ENCODE assay signal across 8 mouse cellular contexts in genomic region chr13:55535191-55535590, GRCm38 (mm10). TPM values are rescaled to one million over a fixed set of nuclear protein-coding genes. Genes with fewer than 3 reads are reported as not detected.
DNase-seq lines count a peak whose midpoint lies in the region; ATAC-seq and TF ChIP-seq lines count a peak whose summit lies in the region.

No protein-coding gene starts in this region.

- no peak for TF ChIP-seq EP300 in heart, adult 2 months (IDR thresholded peaks at IDR 0.05; ENCODE audit: insufficient read depth, low read depth, low read length)
- no peak for TF ChIP-seq EP300 in CH12.LX (IDR thresholded peaks at IDR 0.05; ENCODE audit: low read length)

- H3K79me2 ChIP-seq in heart, adult 2 months (replicated peaks; ENCODE audit: control insufficient read depth, insufficient read depth, low read length) = no peaks in the 10 kb centered on the region; the same call in 1 of the 2 replicates
- H3K79me2 ChIP-seq in CH12.LX (replicated peaks; ENCODE audit: control insufficient read depth, extremely low read depth, insufficient read depth, poor library complexity, severe bottlenecking) = peaks cover 14% of the 10 kb centered on the region

- in situ Hi-C loops in CH12.LX (cut with MboI; ENCODE audit: low pct_ligation_motif_present, low pct_unique_long_range_greater_than_20kb, low sequenced_read_pairs) = no loop called here

- no peak for ATAC-seq in forebrain, embryonic 15.5 days (replicated peaks)
- no peak for ATAC-seq in liver, embryonic 16.5 days (ENCODE audit: low read depth)

- H3K27me3 ChIP-seq in heart, adult 2 months (ENCODE audit: control insufficient read depth, insufficient read depth, low read length) = no peaks in the 10 kb centered on the region
- H3K27me3 ChIP-seq in CH12.LX (replicated peaks) = no peaks in the 10 kb centered on the region
- no peaks in the 10 kb centered on the region for H3K27me3 ChIP-seq in forebrain, embryonic 15.5 days
- no peaks in the 10 kb centered on the region for H3K27me3 ChIP-seq in liver, embryonic 16.5 days (ENCODE audit: control insufficient read depth, insufficient read depth, low read depth, low read length)
- no peaks in the 10 kb centered on the region for H3K27me3 ChIP-seq in thymus, adult 2 months (ENCODE audit: control insufficient read depth, insufficient read depth, low read length)

- no peak for TF ChIP-seq POLR2A in heart, adult 2 months (IDR thresholded peaks at IDR 0.05; ENCODE audit: insufficient read depth, low read depth, low read length)
- TF ChIP-seq POLR2A in CH12.LX (IDR thresholded peaks at IDR 0.05; ENCODE audit: low read depth, low read length) = no peak
- TF ChIP-seq POLR2A in thymus, adult 2 months (IDR thresholded peaks at IDR 0.05; ENCODE audit: control insufficient read depth, extremely low read depth, insufficient read depth, low read length, poor library complexity) = no peak

- dilution Hi-C loops in CH12.LX (cut with MboI; ENCODE audit: extremely low pct_ligation_motif_present, extremely low pct_unique_long_range_greater_than_20kb, low sequenced_read_pairs) = no loop called here

- H3K9ac ChIP-seq in heart, adult 2 months (ENCODE audit: low read depth, low read length) = no peak overlapping the region
- H3K9ac ChIP-seq in CH12.LX (ENCODE audit: insufficient read depth, low read depth) = peak overlapping the region; percentile 69; the same call in 1 of the 2 replicates
- H3K9ac ChIP-seq in forebrain, embryonic 15.5 days (replicated peaks) = peak overlapping the region; percentile 91; the same call in 1 of the 2 replicates
- H3K9ac ChIP-seq in liver, embryonic 16.5 days (ENCODE audit: low read depth, low read length) = peak overlapping the region; percentile 76; the same call in 1 of the 2 replicates

- 92% methylated on average over 15 of the region's 15 CpGs for WGBS in heart, adult 2 months
- WGBS in forebrain, embryonic 15.5 days = 93% methylated on average over 15 of the region's 15 CpGs
- WGBS in liver, embryonic 16.5 days (ENCODE audit: insufficient replicate concordance) = 82% methylated on average over 15 of the region's 15 CpGs
- WGBS in thymus, adult 2 months = 91% methylated on average over 15 of the region's 15 CpGs

- no peak for TF ChIP-seq RAD21 in CH12.LX (IDR thresholded peaks at IDR 0.05; ENCODE audit: low read depth, low read length)

- DNase-seq in heart, adult 2 months = no peak
- DNase-seq in heart, adult 18-20 months = no peak
- no peak for DNase-seq in CH12.LX (ENCODE audit: extremely low read depth)
- DNase-seq in spleen, postnatal 10 days (ENCODE audit: low spot score in 2 of 2) = no peak
- no peak for DNase-seq in thymus, adult 2 months
- DNase-seq in layer of hippocampus, postnatal 10 days (ENCODE audit: low spot score in 2 of 2) = no peak

- intact Hi-C loops in heart, adult 2 months (cut with DNase I) = loop anchor here (5.0 kb wide), 1 partner anchor 1068 kb away; the partner anchor contains the start of gene Thoc3

- no peak for TF ChIP-seq CTCF in heart, adult 2 months (IDR thresholded peaks at IDR 0.05)
- no peak for TF ChIP-seq CTCF in CH12.LX (conservative IDR thresholded peaks at IDR 0.05 in 1 of 2, IDR thresholded peaks at IDR 0.05 in 1 of 2; ENCODE audit: low read depth in 2 of 2, low read length in 2 of 2)
- no peak for TF ChIP-seq CTCF in thymus, adult 2 months (IDR thresholded peaks at IDR 0.05; ENCODE audit: borderline replicate concordance, control insufficient read depth, extremely low read depth, insufficient read depth, low read length, poor library complexity)

- H3K4me3 ChIP-seq in heart, adult 2 months = peak overlapping the region; percentile 78; the same call in 1 of the 2 replicates
- H3K4me3 ChIP-seq in CH12.LX (replicated peaks in 1 of 3; ENCODE audit: low read depth in 2 of 3, low read length in 2 of 3, poor library complexity in 1 of 3) = peak overlapping the region; percentile 79 to 95 (median 89)
- H3K4me3 ChIP-seq in forebrain, embryonic 15.5 days = peak overlapping the region; percentile 99
- peak overlapping the region; percentile 81; the same call in 1 of the 2 replicates for H3K4me3 ChIP-seq in liver, embryonic 16.5 days (ENCODE audit: low read depth, low read length)
- H3K4me3 ChIP-seq in thymus, adult 2 months (ENCODE audit: control insufficient read depth, insufficient read depth, low read length) = no peak overlapping the region

- H3K9me3 ChIP-seq in CH12.LX (replicated peaks; ENCODE audit: low read length) = no peaks in the 10 kb centered on the region
- no peaks in the 10 kb centered on the region for H3K9me3 ChIP-seq in forebrain, embryonic 15.5 days
- no peaks in the 10 kb centered on the region for H3K9me3 ChIP-seq in liver, embryonic 16.5 days (replicated peaks; ENCODE audit: control insufficient read depth, low read length)

- no peaks in the 10 kb centered on the region for H3K36me3 ChIP-seq in heart, adult 2 months (ENCODE audit: control insufficient read depth, insufficient read depth, low read length)
- H3K36me3 ChIP-seq in CH12.LX (replicated peaks in 1 of 2; ENCODE audit: control insufficient read depth in 1 of 2, insufficient read depth in 1 of 2, low read length in 1 of 2) = peaks cover 66 to 79% of the 10 kb centered on the region in 2 experiments
- peaks cover 73% of the 10 kb centered on the region for H3K36me3 ChIP-seq in forebrain, embryonic 15.5 days
- peaks cover 14% of the 10 kb centered on the region for H3K36me3 ChIP-seq in liver, embryonic 16.5 days (ENCODE audit: control insufficient read depth, insufficient read depth)
- H3K36me3 ChIP-seq in thymus, adult 2 months (ENCODE audit: control insufficient read depth, insufficient read depth, low read length) = peaks cover 25% of the 10 kb centered on the region

- H3K4me2 ChIP-seq in CH12.LX (ENCODE audit: insufficient read depth, low read depth, poor library complexity, severe bottlenecking) = peak overlapping the region; percentile 86
- H3K4me2 ChIP-seq in forebrain, embryonic 15.5 days (replicated peaks) = peak overlapping the region; percentile 94
- H3K4me2 ChIP-seq in liver, embryonic 16.5 days (ENCODE audit: low read depth, low read length) = peak overlapping the region; percentile 69

- H3K4me1 ChIP-seq in heart, adult 2 months (ENCODE audit: control insufficient read depth, insufficient read depth, low read length) = peaks cover 3% of the 10 kb centered on the region
- peaks cover 17 to 43% of the 10 kb centered on the region in 2 experiments for H3K4me1 ChIP-seq in CH12.LX (ENCODE audit: control insufficient read depth in 1 of 2, insufficient read depth in 2 of 2)
- peaks cover 22% of the 10 kb centered on the region for H3K4me1 ChIP-seq in forebrain, embryonic 15.5 days
- H3K4me1 ChIP-seq in liver, embryonic 16.5 days (ENCODE audit: control insufficient read depth, low read depth, low read length) = peaks cover 23% of the 10 kb centered on the region
- peaks cover 10% of the 10 kb centered on the region for H3K4me1 ChIP-seq in thymus, adult 2 months (replicated peaks; ENCODE audit: control insufficient read depth, insufficient read depth, low read length)

- H3K27ac ChIP-seq in heart, adult 2 months = no peak overlapping the region
- H3K27ac ChIP-seq in CH12.LX (ENCODE audit: insufficient read depth, low read depth) = no peak overlapping the region
- no peak overlapping the region for H3K27ac ChIP-seq in forebrain, embryonic 15.5 days (replicated peaks)
- no peak overlapping the region for H3K27ac ChIP-seq in liver, embryonic 16.5 days (ENCODE audit: low read length)
- no peak overlapping the region for H3K27ac ChIP-seq in thymus, adult 2 months (ENCODE audit: control insufficient read depth, insufficient read depth, low read length)

RNA-seq across cellular contexts. Expression of gene Ddx41, which starts 1.3 kb away (rescaled TPM):
- total RNA-seq in heart, adult 2 months (2021) = 10 to 100 TPM; 13.0 to 13.9 TPM
- polyA plus RNA-seq in heart, adult 2 months (2012; rRNA removed) = 20.7 and 21.1 TPM in 2 replicates
- 10 to 100 TPM; 11.6 to 13.8 TPM for total RNA-seq in heart, adult 18-20 months (2021)
- 107 and 109 TPM in 2 replicates for total RNA-seq in CH12.LX (2012; rRNA removed)
- total RNA-seq in CH12.LX (2014; rRNA removed) = 56.6 and 59.9 TPM in 2 replicates
- polyA plus RNA-seq in CH12.LX (2012; ENCODE audit: insufficient read length, low read depth) = 95.3 and 107 TPM in 2 replicates
- 67.2 and 68.4 TPM in 2 replicates for polyA plus RNA-seq in forebrain, embryonic 15.5 days (2015; fragmentation: Nextera tagmentation; extraction: Ambion mirVana)
- 20.9 and 22.0 TPM in 2 replicates for polyA plus RNA-seq in liver, embryonic 16.5 days (2015; fragmentation: Nextera tagmentation; extraction: Ambion mirVana)
- polyA plus RNA-seq in thymus, adult 2 months (2012; rRNA removed) = 97.8 and 100.0 TPM in 2 replicates
- 10 to 100 TPM; 36.9 to 46.6 TPM for total RNA-seq in layer of hippocampus, postnatal 10 days (2021)

RNA-seq across cellular contexts. Expression of gene Dok3, which starts 6.1 kb away (rescaled TPM):
- total RNA-seq in heart, adult 2 months (2021) = 1 to 10 TPM; 1.9 to 2.4 TPM
- polyA plus RNA-seq in heart, adult 2 months (2012; rRNA removed) = 3.7 and 7.3 TPM in 2 replicates
- total RNA-seq in heart, adult 18-20 months (2021) = 1 to 10 TPM; 1.6 to 3.3 TPM
- total RNA-seq in CH12.LX (2012; rRNA removed) = 38.4 and 38.8 TPM in 2 replicates
- 9.0 and 9.1 TPM in 2 replicates for total RNA-seq in CH12.LX (2014; rRNA removed)
- polyA plus RNA-seq in CH12.LX (2012; ENCODE audit: insufficient read length, low read depth) = 28.1 and 30.3 TPM in 2 replicates
- polyA plus RNA-seq in forebrain, embryonic 15.5 days (2015; fragmentation: Nextera tagmentation; extraction: Ambion mirVana) = 3.6 and 4.0 TPM in 2 replicates
- 9.3 and 10.9 TPM in 2 replicates for polyA plus RNA-seq in liver, embryonic 16.5 days (2015; fragmentation: Nextera tagmentation; extraction: Ambion mirVana)
- 18.2 and 21.9 TPM in 2 replicates for polyA plus RNA-seq in thymus, adult 2 months (2012; rRNA removed)
- 1 to 10 TPM; 5.0 to 6.5 TPM for total RNA-seq in layer of hippocampus, postnatal 10 days (2021)

RNA-seq across cellular contexts. Expression of gene Pdlim7, which starts 21.7 kb away (rescaled TPM):
- total RNA-seq in heart, adult 2 months (2021) = 10 to 100 TPM; 46.9 to 54.0 TPM
- 86.3 and 98.2 TPM in 2 replicates for polyA plus RNA-seq in heart, adult 2 months (2012; rRNA removed)
- total RNA-seq in heart, adult 18-20 months (2021) = 10 to 100 TPM; 42.2 to 46.6 TPM
- total RNA-seq in CH12.LX (2012; rRNA removed) (8.5 and 8.7 TPM in 2 replicates), CH12.LX (2014; rRNA removed) (6.6 and 11.2 TPM in 2 replicates)
- polyA plus RNA-seq in CH12.LX (2012; ENCODE audit: insufficient read length, low read depth) = 26.2 and 32.5 TPM in 2 replicates
- 135 and 138 TPM in 2 replicates for polyA plus RNA-seq in forebrain, embryonic 15.5 days (2015; fragmentation: Nextera tagmentation; extraction: Ambion mirVana)
- 24.4 and 27.9 TPM in 2 replicates for polyA plus RNA-seq in liver, embryonic 16.5 days (2015; fragmentation: Nextera tagmentation; extraction: Ambion mirVana)
- polyA plus RNA-seq in thymus, adult 2 months (2012; rRNA removed) = 25.6 and 29.5 TPM in 2 replicates
- 10 to 100 TPM; 66.1 to 68.9 TPM for total RNA-seq in layer of hippocampus, postnatal 10 days (2021)

RNA-seq across cellular contexts. Expression of gene Fam193b, which starts 35.7 kb away (rescaled TPM):
- 10 to 100 TPM; 11.2 to 13.0 TPM for total RNA-seq in heart, adult 2 months (2021)
- polyA plus RNA-seq in heart, adult 2 months (2012; rRNA removed) = 43.9 and 46.1 TPM in 2 replicates
- total RNA-seq in heart, adult 18-20 months (2021) = 10 to 100 TPM; 11.7 to 14.3 TPM
- 17.9 and 18.6 TPM in 2 replicates for total RNA-seq in CH12.LX (2012; rRNA removed)
- total RNA-seq in CH12.LX (2014; rRNA removed) = 9.2 and 9.4 TPM in 2 replicates
- 22.0 and 22.4 TPM in 2 replicates for polyA plus RNA-seq in CH12.LX (2012; ENCODE audit: insufficient read length, low read depth)
- 62.4 and 64.3 TPM in 2 replicates for polyA plus RNA-seq in forebrain, embryonic 15.5 days (2015; fragmentation: Nextera tagmentation; extraction: Ambion mirVana)
- polyA plus RNA-seq in liver, embryonic 16.5 days (2015; fragmentation: Nextera tagmentation; extraction: Ambion mirVana) = 8.4 and 8.7 TPM in 2 replicates
- 381 and 409 TPM in 2 replicates for polyA plus RNA-seq in thymus, adult 2 months (2012; rRNA removed)
- total RNA-seq in layer of hippocampus, postnatal 10 days (2021) = 10 to 100 TPM; 61.9 to 82.4 TPM

RNA-seq across cellular contexts. Expression of gene Tmed9, which starts 38.3 kb away (rescaled TPM):
- total RNA-seq in heart, adult 2 months (2021) = 10 to 100 TPM; 85.5 to 95.7 TPM
- 64.5 and 91.4 TPM in 2 replicates for polyA plus RNA-seq in heart, adult 2 months (2012; rRNA removed)
- total RNA-seq in heart, adult 18-20 months (2021) = 100 to 1,000 TPM in 1 of 2 experiments, 10 to 100 TPM in 1; 87.3 to 109 TPM
- total RNA-seq in CH12.LX (2012; rRNA removed) (196 and 222 TPM in 2 replicates), CH12.LX (2014; rRNA removed) (88.1 and 88.2 TPM in 2 replicates)
- 194 and 197 TPM in 2 replicates for polyA plus RNA-seq in CH12.LX (2012; ENCODE audit: insufficient read length, low read depth)
- 95.0 and 113 TPM in 2 replicates for polyA plus RNA-seq in forebrain, embryonic 15.5 days (2015; fragmentation: Nextera tagmentation; extraction: Ambion mirVana)
- 55.7 and 63.6 TPM in 2 replicates for polyA plus RNA-seq in liver, embryonic 16.5 days (2015; fragmentation: Nextera tagmentation; extraction: Ambion mirVana)
- 73.4 and 76.8 TPM in 2 replicates for polyA plus RNA-seq in thymus, adult 2 months (2012; rRNA removed)
- total RNA-seq in layer of hippocampus, postnatal 10 days (2021) = 100 to 1,000 TPM; 127 to 128 TPM
